Mouse (Mus musculus) kidney, adult 11 months (tissue): ENCODE measurements around the gene Cab39.
A peak's percentile ranks its signal among the peaks of the same experiment; 100 is the strongest.

Source experiments
- DNase-seq: peaks from one replicate; pipeline ENCODE4 v3.0.0; 2022

Gene Cab39

GRCm38 (mm10) chr1:85793208-85794105, at the start of gene Cab39:
Gene Cab39, plus strand, starts transcription at chr1:85793441.
- peak; percentile 79 for DNase-seq

- no peak for DNase-seq
Measured at GRCm38 (mm10) chr1:85744539-85744938, 48.7 kb upstream of the Cab39 start.

GRCm38 (mm10) chr1:85746511-85746910, 46.7 kb upstream of the Cab39 start:
- DNase-seq = no peak

- no peak for DNase-seq
Measured at GRCm38 (mm10) chr1:85749829-85750228, 43.4 kb upstream of the Cab39 start.

GRCm38 (mm10) chr1:85750650-85751049, 42.6 kb upstream of the Cab39 start:
- DNase-seq = no peak

- peak; percentile 11 for DNase-seq
Measured at GRCm38 (mm10) chr1:85751494-85751893, 41.7 kb upstream of the Cab39 start.

GRCm38 (mm10) chr1:85751932-85752680, 41.1 kb upstream of the Cab39 start:
- DNase-seq = no peak

GRCm38 (mm10) chr1:85757531-85758230, 35.6 kb upstream of the Cab39 start:
- DNase-seq = no peak

- no peak for DNase-seq
Measured at GRCm38 (mm10) chr1:85758231-85758968, 34.8 kb upstream of the Cab39 start.

- DNase-seq = no peak
Measured at GRCm38 (mm10) chr1:85758969-85759293, 34.3 kb upstream of the Cab39 start.

GRCm38 (mm10) chr1:85761665-85762064, 31.6 kb upstream of the Cab39 start:
- no peak for DNase-seq

- no peak for DNase-seq
Measured at GRCm38 (mm10) chr1:85763386-85763785, 29.9 kb upstream of the Cab39 start.

- no peak for DNase-seq
Measured at GRCm38 (mm10) chr1:85764291-85764690, 28.9 kb upstream of the Cab39 start.

- DNase-seq = no peak
Measured at GRCm38 (mm10) chr1:85766120-85766519, 27.1 kb upstream of the Cab39 start.

- no peak for DNase-seq
Measured at GRCm38 (mm10) chr1:85767754-85768153, 25.5 kb upstream of the Cab39 start.

GRCm38 (mm10) chr1:85771976-85772375, 21.3 kb upstream of the Cab39 start:
- DNase-seq = no peak

GRCm38 (mm10) chr1:85775136-85775535, 18.1 kb upstream of the Cab39 start:
- no peak for DNase-seq

- DNase-seq = no peak
Measured at GRCm38 (mm10) chr1:85776154-85776553, 17.1 kb upstream of the Cab39 start.

- no peak for DNase-seq
Measured at GRCm38 (mm10) chr1:85778436-85778835, 14.8 kb upstream of the Cab39 start, which contains the start of gene A630001G21Rik. Gene A630001G21Rik, minus strand, starts transcription at chr1:85778643.

- no peak for DNase-seq
Measured at GRCm38 (mm10) chr1:85779012-85779411, 14.2 kb upstream of the Cab39 start.

GRCm38 (mm10) chr1:85779428-85780180, 13.6 kb upstream of the Cab39 start:
- DNase-seq = no peak

GRCm38 (mm10) chr1:85790565-85790964, 2.7 kb upstream of the Cab39 start:
- DNase-seq = no peak
